Mouse (Mus musculus) stomach, embryonic 16.5 days (tissue): ENCODE results near the gene Fam102b. TPM values are rescaled to one million over a fixed set of nuclear protein-coding genes. Genes with fewer than 3 reads are reported as not detected.

ENCODE experiments used
- microRNA-seq: library from miRNA; unstranded; fragments of <30 nt; microRNA quantifications from one replicate; pipeline ENCODE4, GENCODE M21; 2016
- polyA plus RNA-seq: library from polyadenylated mRNA; unstranded; fragments of >200 nt; fragmentation: Nextera tagmentation; extraction: Ambion mirVana; gene quantifications from 2 replicates; pipeline ENCODE4 v1.2.1, GENCODE M21; 2015

The Fam102b gene
- polyA plus RNA-seq, 1 experiment from 2014 or later: 8.8 TPM

Small RNA genes within 50 kb of the gene (microRNA-seq; reads per million reads assigned to microRNA genes)
- not detected for gene Gm44384

Other genes with a start within 250 kb of the Fam102b start
- 44.6 and 51.0 TPM in 2 replicates for gene Stxbp3, start 187.1 kb downstream of the Fam102b start, polyA plus RNA-seq
- 0.20 and 0.40 TPM in 2 replicates for gene Fndc7, start 137.6 kb downstream of the Fam102b start, polyA plus RNA-seq
- 66.0 and 69.4 TPM in 2 replicates for gene Prpf38b, start 115.9 kb downstream of the Fam102b start, polyA plus RNA-seq
- 0.49 and 0.55 TPM in 2 replicates for gene Henmt1, start 87.7 kb downstream of the Fam102b start, polyA plus RNA-seq
- not detected in 2 replicates for gene Gm9857, start 87.2 kb downstream of the Fam102b start, polyA plus RNA-seq
- not detected in 2 replicates for gene Slc25a54, start 52.9 kb upstream of the Fam102b start, polyA plus RNA-seq
- 45.2 and 48.3 TPM in 2 replicates for gene Slc25a24, start 95.5 kb upstream of the Fam102b start, polyA plus RNA-seq